Mouse (Mus musculus) CH12.LX (cell line): ENCODE measurements around the gene Zfp36l1.

Experiments used
- CTCF ChIP-seq, 2 experiments: IDR thresholded peaks in 1 of 2; conservative IDR thresholded peaks in 1 of 2; 2 replicates each; pipeline ENCODE4 v1.5.1; 2011 to 2012; ENCODE audit warnings: low read depth in 2 of 2, low read length in 2 of 2, improper control_type of control experiment in 1 of 2, inconsistent platforms in 1 of 2, mild to moderate bottlenecking in 1 of 2, moderate library complexity in 1 of 2
- EP300 ChIP-seq: IDR thresholded peaks from 2 replicates; pipeline ENCODE4 v1.6.1; 2011; ENCODE audit warnings: low read length, improper control_type of control experiment
- KAT2A ChIP-seq: IDR thresholded peaks from 2 replicates; pipeline ENCODE4 v1.6.1; 2012; ENCODE audit warnings: low read length, improper control_type of control experiment, inconsistent platforms; ENCODE audit not compliant: insufficient replicate concordance
- POLR2A ChIP-seq: IDR thresholded peaks from 2 replicates; pipeline ENCODE4 v1.6.1; 2011; ENCODE audit warnings: low read depth, mild to moderate bottlenecking, improper control_type of control experiment, low read length
- SMC3 ChIP-seq: IDR thresholded peaks from 2 replicates; pipeline ENCODE4 v1.6.1; 2011; ENCODE audit warnings: low read depth, low read length, improper control_type of control experiment
- USF1 ChIP-seq: IDR thresholded peaks from 2 replicates; pipeline ENCODE4 v1.6.1; 2014; ENCODE audit warnings: low read depth, mild to moderate bottlenecking, inconsistent platforms, low read length, improper control_type of control experiment

- TF ChIP-seq USF1 (no peak), KAT2A (no peak), CTCF (conservative IDR thresholded peaks at IDR 0.05 in 1 of 2, IDR thresholded peaks at IDR 0.05 in 1 of 2; ENCODE audit: low read depth in 2 of 2, low read length in 2 of 2) (peak; percentile 60 to 83), POLR2A (no peak), EP300 (no peak), SMC3 (peak; percentile 65)
These were observed 44.9 kb upstream of the Zfp36l1 start for GRCm38 (mm10) chr12:80157675-80158074.
